Mouse (Mus musculus): ENCODE measurements around the gene Sulf2. TPM values are rescaled to one million over a fixed set of nuclear protein-coding genes. Genes with fewer than 3 reads are reported as not detected.
A peak's percentile ranks its signal among the peaks of the same experiment; 100 is the strongest.

The Sulf2 gene
- polyA plus RNA-seq, 1 experiment = 119 TPM

DNA sequence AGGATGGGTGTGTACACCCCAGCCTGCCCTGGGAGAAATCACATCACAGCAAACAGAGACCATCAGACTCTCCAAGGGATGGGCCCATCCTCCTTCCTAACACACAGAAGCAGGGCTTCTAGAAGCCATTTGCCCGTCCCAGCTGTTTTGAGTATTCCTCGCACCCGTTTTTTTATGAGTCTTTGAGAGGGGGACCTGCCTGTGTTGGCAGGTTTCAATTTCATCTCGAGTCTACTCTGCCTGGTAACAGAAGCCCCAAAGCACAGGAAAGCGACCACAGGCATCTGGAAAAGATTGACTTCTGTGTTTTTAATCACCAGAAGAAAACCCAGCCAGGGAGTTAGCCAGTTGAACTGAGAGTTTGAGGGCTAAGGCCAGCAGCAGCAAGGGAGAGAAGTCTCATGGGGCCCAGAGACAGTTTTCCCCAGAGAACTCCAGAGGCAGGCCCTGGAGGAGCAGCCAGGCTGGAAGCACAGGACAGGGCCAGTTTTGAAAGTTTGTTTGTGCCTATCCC lies 24.7 kb upstream of the Sulf2 start:
- Histone ChIP-seq H3K4me3 (ENCODE audit: low read depth, low read length) (no peak overlapping the region), H3K27me3 (ENCODE audit: control insufficient read depth, insufficient read depth, low read length, poor library complexity, severe bottlenecking) (no peaks in the 10 kb centered on the region), H3K4me1 (ENCODE audit: control insufficient read depth, insufficient read depth, low read length) (peaks cover 10% of the 10 kb centered on the region), H3K9me3 (replicated peaks; ENCODE audit: control insufficient read depth, insufficient read depth, low read length, poor library complexity, severe bottlenecking) (no peaks in the 10 kb centered on the region), H3K36me3 (ENCODE audit: control insufficient read depth, insufficient read depth, low read length, poor library complexity, severe bottlenecking) (no peaks in the 10 kb centered on the region), H3K27ac (ENCODE audit: insufficient read depth, low read length) (peak overlapping the region; percentile 82), H3K9ac (ENCODE audit: low read depth, poor library complexity, severe bottlenecking) (peak overlapping the region; percentile 42)
- TF ChIP-seq POLR2A (IDR thresholded peaks at IDR 0.05; ENCODE audit: insufficient read depth, low read length) = no peak
- TF ChIP-seq CTCF (IDR thresholded peaks at IDR 0.05; ENCODE audit: low read depth, low read length) = no peak
- no peak for TF ChIP-seq EP300 (IDR thresholded peaks at IDR 0.05; ENCODE audit: insufficient read depth, low read depth, low read length)

DNA sequence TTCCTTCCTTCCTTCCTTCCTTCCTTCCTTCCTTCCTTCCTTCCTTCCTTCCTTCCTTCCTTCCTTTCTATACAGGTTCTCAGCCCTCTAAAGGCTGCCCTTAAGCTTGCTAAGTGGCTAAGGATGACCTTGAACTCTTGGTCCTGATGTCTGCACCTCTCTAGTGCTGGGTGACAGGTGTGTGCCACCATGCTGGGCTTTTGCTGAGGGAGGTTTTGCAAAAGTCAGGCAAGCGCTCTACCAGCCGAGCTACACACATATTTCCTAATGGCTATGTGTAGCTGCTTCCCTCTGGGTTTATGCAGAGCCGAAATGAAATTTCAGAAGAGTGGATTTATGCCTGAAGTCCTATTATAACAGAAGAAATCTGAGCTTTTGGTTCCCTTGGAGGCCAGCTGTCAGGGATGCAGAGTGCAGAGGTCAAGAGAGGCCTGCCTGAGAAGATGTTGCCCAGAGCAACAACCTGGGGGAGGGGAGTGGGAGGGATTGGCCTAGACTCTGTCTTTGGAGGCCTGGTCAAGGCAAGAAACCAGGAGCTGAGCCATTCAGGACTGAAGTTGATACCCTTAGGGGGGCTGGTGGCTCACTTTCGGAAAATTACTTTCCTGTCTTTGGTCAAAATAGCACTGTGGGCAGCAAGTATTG lies 24.1 kb upstream of the Sulf2 start:
- Histone ChIP-seq H3K36me3 (ENCODE audit: control insufficient read depth, insufficient read depth, low read length, poor library complexity, severe bottlenecking) (no peaks in the 10 kb centered on the region), H3K27me3 (ENCODE audit: control insufficient read depth, insufficient read depth, low read length, poor library complexity, severe bottlenecking) (no peaks in the 10 kb centered on the region), H3K4me3 (ENCODE audit: low read depth, low read length) (no peak overlapping the region), H3K27ac (ENCODE audit: insufficient read depth, low read length) (peak overlapping the region; percentile 82), H3K4me1 (ENCODE audit: control insufficient read depth, insufficient read depth, low read length) (peaks cover 10% of the 10 kb centered on the region), H3K9me3 (replicated peaks; ENCODE audit: control insufficient read depth, insufficient read depth, low read length, poor library complexity, severe bottlenecking) (no peaks in the 10 kb centered on the region), H3K9ac (ENCODE audit: low read depth, poor library complexity, severe bottlenecking) (peak overlapping the region; percentile 42; the same call in 1 of the 2 replicates)
- TF ChIP-seq EP300 (IDR thresholded peaks at IDR 0.05; ENCODE audit: insufficient read depth, low read depth, low read length) = peak; percentile 47; the same call in 1 of the 2 replicates
- no peak for TF ChIP-seq POLR2A (IDR thresholded peaks at IDR 0.05; ENCODE audit: insufficient read depth, low read length)

DNA sequence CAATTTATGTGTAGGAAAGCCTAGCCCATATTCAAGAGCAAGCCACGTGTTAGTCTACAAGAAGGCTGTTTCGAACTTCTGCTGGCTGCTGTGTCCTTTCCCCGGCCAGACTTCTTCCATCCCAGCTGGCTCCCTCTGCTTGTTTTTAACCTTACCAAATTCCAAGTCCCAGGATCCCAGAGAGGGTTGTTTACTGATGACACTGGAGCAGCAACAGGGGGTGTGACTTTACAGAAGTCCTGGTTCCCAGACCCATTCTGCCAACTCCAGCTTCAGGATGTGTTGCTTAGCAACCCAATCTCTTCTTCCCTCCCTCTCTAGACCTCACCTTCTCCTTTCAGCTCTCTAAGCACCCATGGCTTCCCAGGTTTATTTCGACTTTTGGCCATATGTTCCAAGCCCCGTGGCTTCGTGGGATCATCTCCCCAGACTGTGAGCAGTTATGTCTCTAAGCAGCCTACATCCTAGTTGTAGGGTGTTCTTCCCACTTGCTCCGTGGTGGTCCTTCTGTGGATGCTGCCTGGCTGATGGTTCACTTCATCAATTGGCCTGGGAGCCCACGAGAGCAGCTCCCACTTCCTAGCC lies 20.2 kb upstream of the Sulf2 start:
- Histone ChIP-seq H3K36me3 (ENCODE audit: control insufficient read depth, insufficient read depth, low read length, poor library complexity, severe bottlenecking) (no peaks in the 10 kb centered on the region), H3K9ac (ENCODE audit: low read depth, poor library complexity, severe bottlenecking) (no peak overlapping the region), H3K4me3 (ENCODE audit: low read depth, low read length) (no peak overlapping the region), H3K9me3 (replicated peaks; ENCODE audit: control insufficient read depth, insufficient read depth, low read length, poor library complexity, severe bottlenecking) (no peaks in the 10 kb centered on the region), H3K27ac (ENCODE audit: insufficient read depth, low read length) (peak overlapping the region; percentile 23), H3K27me3 (ENCODE audit: control insufficient read depth, insufficient read depth, low read length, poor library complexity, severe bottlenecking) (no peaks in the 10 kb centered on the region), H3K4me1 (ENCODE audit: control insufficient read depth, insufficient read depth, low read length) (peaks cover 8% of the 10 kb centered on the region)
- TF ChIP-seq POLR2A (IDR thresholded peaks at IDR 0.05; ENCODE audit: insufficient read depth, low read length) (no peak), CTCF (IDR thresholded peaks at IDR 0.05; ENCODE audit: low read depth, low read length) (no peak), EP300 (IDR thresholded peaks at IDR 0.05; ENCODE audit: insufficient read depth, low read depth, low read length) (no peak)

DNA sequence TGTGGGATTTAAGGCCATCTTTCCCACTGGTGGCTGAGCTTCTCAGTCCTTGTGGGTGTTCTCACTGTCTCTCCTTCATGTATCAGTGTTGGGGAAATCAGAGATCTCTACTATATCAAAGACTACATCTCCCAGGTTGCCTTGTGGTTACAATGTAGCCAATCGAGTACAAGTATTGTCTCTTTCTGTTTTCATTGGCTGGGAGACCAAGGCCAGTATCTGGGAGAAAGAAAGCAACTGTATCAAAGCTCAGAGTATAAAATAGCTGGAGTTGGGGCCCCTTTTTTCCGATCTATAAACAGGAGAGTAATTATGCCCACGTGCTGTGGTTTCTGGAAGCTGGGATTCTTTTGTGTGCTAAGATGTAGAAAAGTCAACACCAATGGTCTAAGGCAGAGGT lies 19.7 kb upstream of the Sulf2 start:
- Histone ChIP-seq H3K27ac (ENCODE audit: insufficient read depth, low read length) (peak overlapping the region; percentile 20; the same call in 1 of the 2 replicates), H3K9ac (ENCODE audit: low read depth, poor library complexity, severe bottlenecking) (no peak overlapping the region), H3K4me3 (ENCODE audit: low read depth, low read length) (no peak overlapping the region), H3K9me3 (replicated peaks; ENCODE audit: control insufficient read depth, insufficient read depth, low read length, poor library complexity, severe bottlenecking) (no peaks in the 10 kb centered on the region), H3K27me3 (ENCODE audit: control insufficient read depth, insufficient read depth, low read length, poor library complexity, severe bottlenecking) (no peaks in the 10 kb centered on the region), H3K4me1 (ENCODE audit: control insufficient read depth, insufficient read depth, low read length) (peaks cover 8% of the 10 kb centered on the region), H3K36me3 (ENCODE audit: control insufficient read depth, insufficient read depth, low read length, poor library complexity, severe bottlenecking) (no peaks in the 10 kb centered on the region)
- TF ChIP-seq CTCF (IDR thresholded peaks at IDR 0.05; ENCODE audit: low read depth, low read length) (no peak), EP300 (IDR thresholded peaks at IDR 0.05; ENCODE audit: insufficient read depth, low read depth, low read length) (no peak), POLR2A (IDR thresholded peaks at IDR 0.05; ENCODE audit: insufficient read depth, low read length) (no peak)

DNA sequence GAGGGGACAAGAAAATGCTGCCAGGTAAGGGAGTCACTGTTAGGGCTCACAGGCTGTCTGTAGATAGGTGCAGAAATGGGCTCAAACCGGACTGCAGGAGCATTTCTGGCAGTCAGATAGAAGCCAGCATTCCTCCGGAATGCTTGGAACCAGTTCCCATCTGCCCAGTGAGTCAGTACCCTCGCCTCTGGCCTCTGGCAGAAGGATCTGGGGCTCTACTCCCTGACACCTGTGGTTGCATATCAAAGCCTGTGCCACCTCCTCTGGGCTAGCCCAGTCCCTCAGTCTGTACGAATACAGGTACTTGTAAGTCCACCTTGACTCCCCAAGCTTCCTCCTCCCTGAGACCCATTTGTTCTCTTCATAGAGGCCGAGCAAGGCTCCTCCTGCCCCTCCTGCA lies 17.7 kb upstream of the Sulf2 start:
- H3K9me3 ChIP-seq (replicated peaks; ENCODE audit: control insufficient read depth, insufficient read depth, low read length, poor library complexity, severe bottlenecking) = no peaks in the 10 kb centered on the region
- no peaks in the 10 kb centered on the region for H3K27me3 ChIP-seq (ENCODE audit: control insufficient read depth, insufficient read depth, low read length, poor library complexity, severe bottlenecking)
- H3K4me1 ChIP-seq (ENCODE audit: control insufficient read depth, insufficient read depth, low read length) = peaks cover 15% of the 10 kb centered on the region
- TF ChIP-seq POLR2A (IDR thresholded peaks at IDR 0.05; ENCODE audit: insufficient read depth, low read length) = no peak
- no peak for TF ChIP-seq CTCF (IDR thresholded peaks at IDR 0.05; ENCODE audit: low read depth, low read length)
- TF ChIP-seq EP300 (IDR thresholded peaks at IDR 0.05; ENCODE audit: insufficient read depth, low read depth, low read length) = no peak
- H3K27ac ChIP-seq (ENCODE audit: insufficient read depth, low read length) = no peak overlapping the region
- no peak overlapping the region for H3K4me3 ChIP-seq (ENCODE audit: low read depth, low read length)
- no peaks in the 10 kb centered on the region for H3K36me3 ChIP-seq (ENCODE audit: control insufficient read depth, insufficient read depth, low read length, poor library complexity, severe bottlenecking)
- no peak overlapping the region for H3K9ac ChIP-seq (ENCODE audit: low read depth, poor library complexity, severe bottlenecking)

DNA sequence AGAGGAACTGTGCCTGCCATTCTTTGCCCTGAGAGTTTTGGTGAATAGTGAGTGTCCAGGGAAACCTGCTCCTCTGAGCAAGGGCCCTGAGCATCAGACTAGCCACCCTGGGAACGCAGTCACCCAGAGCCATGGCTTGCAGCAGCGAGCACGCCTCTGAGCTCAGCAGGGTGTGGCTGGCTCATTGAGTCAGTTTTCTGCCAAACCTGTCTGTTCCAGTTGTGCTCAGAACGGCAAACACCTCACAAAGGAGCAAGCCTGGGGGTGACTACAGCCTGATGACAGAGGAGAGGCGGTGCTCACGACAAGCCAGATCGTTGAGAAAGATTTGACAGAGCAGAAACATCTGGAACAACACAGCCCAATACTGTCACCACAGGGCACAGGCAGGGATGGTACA lies 14.7 kb upstream of the Sulf2 start:
- Histone ChIP-seq H3K36me3 (ENCODE audit: control insufficient read depth, insufficient read depth, low read length, poor library complexity, severe bottlenecking) (no peaks in the 10 kb centered on the region), H3K27me3 (ENCODE audit: control insufficient read depth, insufficient read depth, low read length, poor library complexity, severe bottlenecking) (no peaks in the 10 kb centered on the region), H3K4me1 (ENCODE audit: control insufficient read depth, insufficient read depth, low read length) (peaks cover 10% of the 10 kb centered on the region), H3K9ac (ENCODE audit: low read depth, poor library complexity, severe bottlenecking) (no peak overlapping the region), H3K9me3 (replicated peaks; ENCODE audit: control insufficient read depth, insufficient read depth, low read length, poor library complexity, severe bottlenecking) (no peaks in the 10 kb centered on the region), H3K27ac (ENCODE audit: insufficient read depth, low read length) (no peak overlapping the region), H3K4me3 (ENCODE audit: low read depth, low read length) (no peak overlapping the region)
- no peak for TF ChIP-seq POLR2A (IDR thresholded peaks at IDR 0.05; ENCODE audit: insufficient read depth, low read length)
- peak; percentile 90 for TF ChIP-seq EP300 (IDR thresholded peaks at IDR 0.05; ENCODE audit: insufficient read depth, low read depth, low read length)

All from ES-Bruce4 (cell line).